Mouse (Mus musculus) neutrophil, adult 83 days (primary cell): ENCODE results near the gene Wdr41. TPM values are rescaled to one million over a fixed set of nuclear protein-coding genes. Genes with fewer than 3 reads are reported as not detected.

Experiments used
- total RNA-seq, 2 experiments: library from RNA; stranded (reverse); gene quantifications; one replicate each; pipeline ENCODE4 v1.2.4; 2023

Gene Wdr41
- total RNA-seq, result 10 to 100 TPM; 13.4 to 14.2 TPM

DNA sequence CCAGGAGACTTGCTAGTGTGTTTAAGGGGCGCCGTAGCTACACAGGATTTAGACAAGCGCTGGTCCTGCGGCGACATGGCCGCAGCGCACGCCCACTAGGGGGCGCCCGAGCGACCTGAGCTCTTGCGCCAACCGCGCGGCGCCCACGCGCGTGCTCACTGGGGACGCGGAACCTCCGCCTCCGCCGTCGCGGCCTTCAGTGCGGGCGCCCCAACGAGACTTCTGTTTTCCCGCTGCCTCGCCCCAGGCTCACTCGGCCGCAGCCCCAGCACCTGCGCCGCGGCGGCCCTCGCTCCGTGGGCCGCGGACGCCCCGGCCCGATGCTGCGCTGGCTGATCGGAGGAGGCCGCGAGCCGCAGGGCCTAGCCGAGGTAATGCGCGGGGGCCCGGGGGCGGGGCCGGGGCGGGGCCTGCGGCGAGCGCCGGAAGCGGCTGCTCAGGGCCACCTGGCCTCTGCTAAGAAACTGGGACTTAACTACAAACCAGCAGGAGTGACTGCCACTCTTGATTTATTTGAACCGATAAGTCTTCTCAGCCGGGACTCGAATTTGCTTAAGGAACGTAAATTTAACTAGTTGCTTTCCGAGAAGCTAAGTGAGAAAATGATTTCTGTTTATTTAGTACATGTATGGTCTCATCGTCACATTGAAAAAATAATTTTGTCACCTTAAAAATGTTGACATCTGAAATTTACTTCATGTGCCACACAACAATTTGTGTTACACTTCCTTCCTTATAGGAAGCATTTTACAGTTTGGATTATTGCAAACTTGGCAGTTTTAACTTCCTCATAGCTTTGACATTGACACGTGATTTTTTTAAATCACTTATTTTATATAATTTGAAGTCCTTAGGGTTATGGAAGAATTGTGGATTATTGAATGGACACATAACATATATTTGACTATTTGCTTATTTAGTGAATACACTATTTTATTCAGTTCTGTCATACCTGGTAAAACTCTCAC is at the start of gene Wdr41:
TSS of gene Wdr41 (plus strand) at position 126 of the 968 bp plus-strand sequence.

Other genes starting within 250 kb of the Wdr41 start
- 10 to 100 TPM; 51.1 to 59.8 TPM for gene Tbca, start 187.4 kb upstream of the Wdr41 start, total RNA-seq
- gene Otp, start 100.7 kb upstream of the Wdr41 start, total RNA-seq, result not detected